Mouse (Mus musculus) gastrocnemius, adult 8-10 months (tissue): ENCODE data around the gene Gm20388. TPM values are rescaled to one million over a fixed set of nuclear protein-coding genes. Genes with fewer than 3 reads are reported as not detected.

Experiments
- DNase-seq, 2 experiments: peaks; one replicate each; pipeline ENCODE4 v3.0.0; 2022; ENCODE audit warnings: low spot score in 2 of 2
- total RNA-seq, 4 experiments: library from RNA; stranded (reverse); gene quantifications; 2 replicates each; pipeline ENCODE4 v1.2.4; 2022

The Gm20388 gene
- total RNA-seq, 4 experiments from 2014 or later = 4.4 to 20.0 (median 7.9) TPM; not detected in 1

- peak in 1 of 2 experiments; percentile 27 for DNase-seq
Measured at GRCm38 (mm10) chr8:123893413-123893812, 3982.8 kb downstream of the Gm20388 start.

DNA sequence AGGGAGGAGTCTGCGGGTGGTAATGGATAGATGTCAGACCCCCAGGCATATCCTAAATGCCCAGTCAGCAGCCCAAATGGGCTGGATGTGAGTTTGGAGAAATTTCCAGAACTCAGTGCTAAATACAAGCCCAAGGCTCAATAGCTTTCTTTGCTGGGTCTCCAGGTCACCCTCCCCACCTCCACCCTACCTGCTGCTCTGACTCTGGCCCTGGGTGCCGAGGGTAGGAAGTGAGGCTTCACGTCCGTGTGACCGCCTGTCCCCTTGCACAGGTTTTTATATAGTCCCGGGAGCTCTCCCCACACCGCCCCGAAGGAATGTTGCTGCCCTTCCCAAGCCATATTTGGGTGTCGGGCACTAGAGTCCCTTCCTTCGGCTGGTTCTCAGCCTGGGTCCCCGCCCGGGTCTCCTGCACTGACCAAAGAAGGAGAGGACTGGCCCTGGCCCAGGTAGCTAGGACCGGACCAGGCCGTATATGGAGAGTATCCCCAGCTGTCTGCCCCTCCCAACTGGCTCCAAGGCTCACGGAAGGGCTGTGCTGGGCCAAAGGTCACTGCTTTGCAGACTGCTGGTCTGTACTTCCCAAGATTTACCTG is 3984.0 kb downstream of the Gm20388 start, which contains the start of gene Acta1:
Gene Acta1, minus strand, starts transcription at position 250 of the 596 bp plus-strand sequence.
- DNase-seq = peak; percentile 86 to 94

DNA sequence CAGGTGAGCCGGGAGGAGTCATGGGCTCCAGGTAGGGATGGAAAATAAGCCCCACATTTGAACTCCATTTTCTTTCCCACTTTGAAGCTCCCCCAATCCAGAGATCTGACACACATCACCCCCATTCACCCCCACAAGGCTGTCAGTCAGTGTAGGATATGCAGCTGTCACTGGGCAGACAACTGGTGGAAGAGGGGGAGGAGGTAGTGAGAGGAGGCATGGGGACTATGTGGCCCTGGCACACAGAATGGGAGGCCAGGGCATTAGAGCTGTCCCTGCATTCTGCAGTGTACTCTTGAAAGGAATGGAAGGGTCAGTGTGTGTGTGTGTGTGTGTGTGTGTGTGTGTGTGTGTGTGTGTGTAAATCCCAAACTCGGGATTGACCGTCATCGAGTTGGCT is 3984.6 kb downstream of the Gm20388 start:
- DNase-seq = peak; percentile 49 to 66

GRCm38 (mm10) chr8:123895680-123896365 is 3985.2 kb downstream of the Gm20388 start:
- peak; percentile 64 to 80 for DNase-seq

DNA sequence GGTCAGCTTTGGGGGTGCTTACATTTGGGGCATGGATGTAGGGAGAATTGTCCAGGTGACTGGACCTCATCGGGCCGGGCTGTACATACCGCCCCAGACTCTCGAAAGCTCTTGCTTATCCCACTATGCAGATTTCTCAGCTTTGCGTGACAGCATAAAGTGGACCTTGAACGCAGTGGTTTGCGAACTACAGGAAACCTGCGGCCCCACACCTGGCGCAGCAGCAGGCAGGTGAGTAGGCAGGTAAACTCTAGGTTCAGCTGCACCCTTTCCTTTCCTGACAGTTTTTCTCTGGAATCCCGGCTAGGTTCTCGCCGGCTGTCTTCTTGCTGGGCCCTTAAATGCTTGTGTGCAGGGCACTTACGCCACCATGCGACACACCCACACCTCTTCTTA is 3985.7 kb downstream of the Gm20388 start:
- DNase-seq = no peak

- no peak for DNase-seq
Measured at GRCm38 (mm10) chr8:123896774-123897173, 3986.1 kb downstream of the Gm20388 start.

DNA sequence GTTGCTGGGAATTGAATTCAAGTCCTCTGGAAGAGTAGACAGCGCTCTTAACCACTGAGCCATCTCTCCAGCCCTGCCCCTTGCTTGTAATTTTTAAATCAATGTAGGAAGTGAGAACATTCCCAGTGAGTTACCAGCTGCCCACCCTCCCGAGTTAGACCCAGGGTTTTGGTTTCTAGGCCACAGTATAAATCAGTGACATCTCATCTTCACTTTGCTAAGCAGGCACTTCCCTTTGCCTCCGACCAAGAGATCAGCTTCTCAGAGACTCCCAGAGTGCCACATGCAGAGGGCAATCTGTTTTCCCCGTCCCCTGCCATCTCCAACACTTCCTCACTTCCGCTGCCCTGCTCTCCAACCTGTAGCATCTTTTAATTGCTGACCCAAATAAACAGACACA is 3987.9 kb downstream of the Gm20388 start:
- DNase-seq = no peak

GRCm38 (mm10) chr8:123899366-123899765 is 3988.7 kb downstream of the Gm20388 start:
- DNase-seq = no peak

- no peak for DNase-seq
Measured at GRCm38 (mm10) chr8:123902653-123903052, 3992.0 kb downstream of the Gm20388 start.

DNA sequence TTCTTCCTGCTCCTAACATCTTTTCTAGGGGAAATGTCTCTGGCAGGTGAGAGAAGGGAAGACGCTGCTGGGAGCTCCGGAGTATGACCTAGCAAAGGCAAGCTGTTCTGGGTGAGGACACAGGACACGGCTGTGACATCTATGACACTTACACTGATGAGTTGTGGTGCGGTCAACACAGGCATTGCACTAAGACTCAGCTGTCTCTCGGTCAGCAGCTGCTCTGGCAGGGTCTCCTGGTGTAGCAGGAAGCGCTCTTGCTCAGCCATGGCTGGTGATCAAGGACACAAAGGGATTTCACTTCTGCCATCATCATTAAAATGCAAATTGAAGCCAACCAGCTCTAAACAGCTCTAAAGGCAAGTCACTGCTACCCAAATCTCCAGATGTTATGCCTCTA is 3997.0 kb downstream of the Gm20388 start:
- no peak for DNase-seq

DNA sequence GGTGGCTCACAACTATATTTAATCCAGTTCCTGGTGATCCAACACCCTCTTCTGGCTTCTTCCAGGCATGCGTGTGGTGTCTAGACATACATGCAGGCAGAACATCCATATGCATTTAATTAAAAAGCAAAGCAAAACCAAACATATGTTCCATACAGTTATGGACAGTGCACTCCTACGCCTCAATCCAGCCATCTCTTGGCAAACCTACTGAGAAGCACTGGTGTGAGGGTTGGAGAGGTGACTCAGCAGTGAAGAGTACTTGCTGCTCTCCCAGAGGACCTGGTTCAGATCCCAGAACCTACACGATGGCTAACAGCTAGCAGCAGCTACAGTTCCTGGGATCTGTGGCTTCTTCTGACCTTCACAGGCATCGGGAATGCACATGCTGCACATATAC is 4001.6 kb downstream of the Gm20388 start:
- no peak for DNase-seq

DNA sequence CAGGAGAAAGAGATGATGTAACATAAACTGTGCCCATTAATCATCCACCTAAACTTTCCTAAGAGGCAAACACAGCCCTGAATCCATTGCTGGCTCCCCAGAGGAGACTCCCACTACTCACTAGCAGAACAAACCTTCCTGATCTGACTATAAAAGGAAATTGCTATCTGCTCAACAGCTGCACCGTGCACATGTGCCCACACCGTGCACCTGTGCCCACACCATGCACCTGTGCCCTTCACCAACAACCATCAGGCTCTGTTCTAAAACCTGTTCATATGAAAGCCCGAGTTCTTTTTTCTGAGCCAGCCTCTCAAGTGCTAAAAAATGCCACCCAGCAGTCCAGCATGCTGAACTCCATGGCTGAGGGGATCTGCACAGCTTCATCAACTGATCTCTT is 4004.0 kb downstream of the Gm20388 start:
- no peak for DNase-seq

DNA sequence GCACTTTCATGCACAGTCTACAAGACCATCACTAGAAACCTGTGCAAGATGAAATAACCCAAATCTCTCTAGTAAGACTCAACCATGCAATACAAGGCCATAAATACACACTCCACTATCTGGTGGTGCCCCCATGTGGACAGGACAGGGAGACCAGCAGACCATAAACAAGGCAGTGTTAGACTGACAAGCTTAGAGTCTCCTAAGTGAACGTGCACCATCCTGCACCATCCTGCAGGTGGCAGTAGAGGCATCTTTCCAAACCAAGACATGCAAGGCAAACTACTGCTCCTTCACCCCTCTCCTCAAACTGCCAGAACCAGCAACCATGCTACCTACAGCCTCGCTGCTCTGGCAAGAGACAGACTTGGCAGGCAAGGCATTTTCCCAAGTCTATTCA is 4014.1 kb downstream of the Gm20388 start:
- peak; percentile 81 to 84 for DNase-seq

DNA sequence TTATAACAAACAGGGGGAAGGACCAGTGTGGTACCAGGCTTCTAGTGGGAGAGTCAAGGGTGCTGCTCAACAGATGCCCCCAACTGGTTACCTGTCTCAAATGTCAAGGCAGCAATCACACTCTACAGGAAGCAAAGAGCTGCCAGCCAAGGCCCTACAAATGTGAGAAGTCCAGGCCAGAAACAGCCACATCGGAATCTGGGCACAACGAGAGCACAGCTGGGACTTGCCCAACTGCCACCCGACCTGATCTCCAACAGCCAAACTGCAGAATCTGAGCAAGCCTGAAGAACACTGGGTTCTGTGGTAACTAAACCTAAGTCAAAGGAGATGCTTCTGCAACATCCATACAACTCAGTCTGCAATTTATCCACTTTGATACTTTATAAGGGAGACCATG is 4015.0 kb downstream of the Gm20388 start:
- DNase-seq = peak; percentile 63

DNA sequence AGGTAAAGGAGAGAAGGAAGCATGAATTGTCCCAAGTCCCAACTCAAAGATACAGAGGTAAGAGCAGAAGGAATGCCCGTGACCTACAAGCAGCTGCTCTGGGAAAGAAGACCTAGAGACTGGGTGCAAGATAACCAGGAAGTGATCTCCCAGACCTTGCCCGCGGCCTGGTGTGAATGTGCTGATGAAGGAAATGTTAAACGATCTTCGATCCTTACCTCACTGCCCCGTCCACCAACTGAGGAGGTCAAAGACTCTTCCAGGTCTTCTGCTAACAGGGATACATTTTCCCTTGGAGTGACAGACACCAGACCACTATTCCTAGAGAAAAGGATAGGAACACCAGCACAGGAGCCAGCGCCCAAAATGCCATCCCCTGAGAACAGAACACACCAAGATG is 4018.4 kb downstream of the Gm20388 start:
- no peak for DNase-seq

GRCm38 (mm10) chr8:123948942-123949685 is 4038.5 kb downstream of the Gm20388 start, which contains the start of gene Nup133:
Nup133 (minus strand) TSS chr8:123949265.
- DNase-seq = peak; percentile 98

- DNase-seq = no peak
Measured at GRCm38 (mm10) chr8:123949686-123949986, 4039.0 kb downstream of the Gm20388 start.

- DNase-seq = peak; percentile 12 to 19
Measured at GRCm38 (mm10) chr8:123950077-123950802, 4039.6 kb downstream of the Gm20388 start.

- DNase-seq = no peak
Measured at GRCm38 (mm10) chr8:123953686-123954085, 4043.0 kb downstream of the Gm20388 start.

GRCm38 (mm10) chr8:123954246-123954645 is 4043.6 kb downstream of the Gm20388 start:
- no peak for DNase-seq

- no peak for DNase-seq
Measured at GRCm38 (mm10) chr8:123958130-123958529, 4047.5 kb downstream of the Gm20388 start.

DNA sequence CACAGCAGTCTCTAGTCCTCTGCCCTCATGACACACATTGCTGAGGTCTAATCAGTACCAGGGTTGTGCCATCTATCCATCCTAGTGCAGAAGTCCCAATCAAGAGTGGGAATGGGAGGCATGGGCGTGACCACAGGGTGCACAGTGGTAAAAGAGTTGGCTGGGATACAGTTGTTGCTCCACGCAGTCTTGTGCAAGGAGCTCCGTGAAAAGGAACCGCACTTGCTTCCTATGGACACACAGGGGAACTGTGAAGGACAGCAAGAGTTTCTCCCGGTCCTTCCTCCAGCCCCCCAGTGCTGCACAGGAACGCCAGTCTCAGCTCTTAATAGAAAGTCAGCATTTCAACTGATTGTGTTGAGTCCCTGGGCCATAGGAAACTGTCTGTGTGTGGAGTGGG is 4048.8 kb downstream of the Gm20388 start:
- DNase-seq = no peak
